Mouse (Mus musculus) left cerebral cortex, adult 2 months (tissue): ENCODE measurements at regions not wholly inside any gene's neighbourhood (a gene's known extent, or its start where the extent isn't known, plus 50 kb on each side); places are given as distances from the start of the nearest gene placed in this dataset.

ENCODE experiments used
- DNase-seq, 2 experiments: peaks; one replicate each; pipeline ENCODE4 v3.0.0; 2021 to 2022; ENCODE audit warnings: low spot score in 2 of 2, mixed read lengths in 1 of 2; ENCODE audit errors: extremely low spot score in 1 of 2
- H3K27ac ChIP-seq: fragments of 200-600 bp; 2 replicates; pipeline ENCODE4 v1.8.1; 2022
- H3K4me3 ChIP-seq: fragments of 200-600 bp; 2 replicates; pipeline ENCODE4 v1.8.1; 2022
- CTCF ChIP-seq: fragments of 200-600 bp; IDR thresholded peaks from 2 replicates; pipeline ENCODE4 v1.8.1; 2022; ENCODE audit warnings: antibody characterized with exemption, mild to moderate bottlenecking, moderate library complexity
- intact Hi-C: fragments of 180-260 bp; cut with DNase I; formaldehyde crosslinking; loops from one replicate; pipeline ENCODE4 v1.15.1; 2025

DNA sequence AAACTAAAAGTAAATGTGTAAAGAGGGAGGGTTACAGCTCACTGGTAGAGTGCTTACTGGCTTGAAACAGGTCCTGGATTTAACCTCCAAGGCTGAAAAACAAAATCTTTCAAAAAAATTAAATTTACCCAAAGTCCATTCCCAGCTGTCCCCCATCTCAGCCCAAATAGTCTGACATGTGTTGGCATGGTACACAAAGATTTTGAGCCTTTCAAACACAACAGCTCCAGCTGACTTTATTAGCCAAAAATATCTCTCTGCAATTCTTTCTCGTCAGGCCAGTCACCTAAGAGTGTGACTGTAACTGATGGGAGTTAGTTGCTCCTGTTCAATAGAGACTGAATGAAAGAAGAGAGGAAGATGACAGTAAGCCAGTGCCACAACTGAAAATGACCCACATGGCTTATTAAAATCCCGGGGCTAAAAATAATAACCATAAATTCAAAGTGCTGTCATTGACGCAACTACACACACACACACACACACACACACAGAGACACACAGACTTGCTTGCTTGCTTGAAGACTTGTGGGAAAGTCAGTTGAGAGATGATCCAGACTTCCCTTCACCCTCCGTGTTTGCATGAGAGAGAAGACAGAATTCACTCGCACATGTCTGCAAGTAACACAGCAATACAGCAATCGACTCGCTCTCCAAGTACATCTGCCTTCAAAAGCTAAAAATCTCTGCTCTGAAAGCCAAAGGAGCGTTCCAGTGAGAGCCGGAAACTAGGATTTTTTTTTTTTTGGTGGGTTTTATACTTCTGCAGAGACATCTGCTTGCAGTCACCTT, 214.1 kb upstream of the Rnd3 start:
- no peak overlapping the region for H3K27ac ChIP-seq
- no peak for DNase-seq
- H3K4me3 ChIP-seq, result no peak overlapping the region
- no peak for TF ChIP-seq CTCF
- intact Hi-C loops, result no loop called here

DNA sequence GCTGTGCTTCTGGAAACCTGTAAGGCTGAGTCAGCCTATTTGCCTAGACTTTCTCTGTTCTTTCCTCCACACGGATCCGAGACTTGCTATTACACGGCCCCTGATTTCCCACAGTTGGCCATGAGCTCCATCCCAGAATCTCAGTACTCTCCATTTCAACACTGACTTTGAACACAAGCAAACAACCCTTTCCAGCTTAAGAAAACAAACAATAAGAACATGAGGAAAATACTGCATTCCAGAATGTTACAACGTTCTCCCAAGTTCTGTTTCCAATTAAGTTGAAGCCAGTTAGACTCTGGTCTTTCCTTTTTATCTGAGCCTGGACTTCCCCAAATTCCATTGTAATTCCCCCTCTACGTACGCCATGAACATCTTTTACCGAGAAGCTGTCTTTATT, 206.4 kb upstream of the Rnd3 start:
- H3K27ac ChIP-seq, result no peak overlapping the region
- DNase-seq, result no peak
- TF ChIP-seq CTCF, result no peak
- intact Hi-C loops, result no loop called here
- H3K4me3 ChIP-seq, result no peak overlapping the region

DNA sequence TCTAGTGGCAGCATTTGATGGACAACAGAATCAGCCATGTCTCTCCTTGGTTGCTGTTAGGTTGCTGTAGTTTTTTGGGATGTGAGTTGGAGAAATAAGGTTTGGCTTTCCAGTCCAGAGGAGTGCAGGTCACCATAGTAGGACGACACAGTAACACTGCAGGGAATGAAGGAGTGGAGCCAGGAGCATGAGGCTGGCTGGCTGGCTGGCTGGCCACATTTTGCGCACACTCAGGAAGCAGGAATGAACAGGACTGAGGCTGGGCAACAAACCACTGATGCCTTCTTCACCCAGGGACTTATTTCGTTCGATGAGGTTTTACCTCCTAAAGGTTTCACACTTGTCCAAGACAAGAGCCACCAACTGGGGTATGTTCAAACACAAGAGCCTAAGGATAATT, 205.9 kb upstream of the Rnd3 start:
- Histone ChIP-seq H3K4me3 (no peak overlapping the region), H3K27ac (no peak overlapping the region)
- intact Hi-C loops, result no loop called here
- TF ChIP-seq CTCF, result no peak
- no peak for DNase-seq

GRCm38 (mm10) chr2:51349614-51350013, 200.7 kb upstream of the Rnd3 start:
- Histone ChIP-seq H3K27ac (no peak overlapping the region), H3K4me3 (no peak overlapping the region)
- intact Hi-C loops, result no loop called here
- TF ChIP-seq CTCF, result no peak
- no peak for DNase-seq

GRCm38 (mm10) chr2:51348774-51349173, 199.9 kb upstream of the Rnd3 start:
- intact Hi-C loops, result no loop called here
- no peak for DNase-seq
- no peak overlapping the region for H3K27ac ChIP-seq
- no peak for TF ChIP-seq CTCF
- H3K4me3 ChIP-seq, result no peak overlapping the region

DNA sequence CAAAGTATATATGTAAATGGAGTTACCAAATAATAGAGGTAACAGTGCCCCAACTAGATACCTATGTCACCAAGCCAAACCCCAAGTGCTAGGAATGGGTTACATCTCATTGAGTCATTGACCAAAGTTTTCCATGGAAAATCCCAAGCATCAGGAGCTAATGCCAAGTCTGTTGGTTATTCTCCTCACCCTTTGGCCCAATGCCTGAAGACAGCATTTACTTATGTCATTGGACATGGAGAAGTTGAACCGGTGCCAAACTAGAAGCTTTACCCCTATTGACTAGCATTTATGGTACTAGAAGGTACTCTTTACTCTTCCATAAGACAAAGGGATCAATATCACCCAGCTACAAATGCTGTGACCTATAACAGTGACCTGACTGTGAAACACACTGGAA, 198.2 kb upstream of the Rnd3 start:
- intact Hi-C loops, result no loop called here
- Histone ChIP-seq H3K4me3 (no peak overlapping the region), H3K27ac (no peak overlapping the region)
- no peak for DNase-seq
- no peak for TF ChIP-seq CTCF

DNA sequence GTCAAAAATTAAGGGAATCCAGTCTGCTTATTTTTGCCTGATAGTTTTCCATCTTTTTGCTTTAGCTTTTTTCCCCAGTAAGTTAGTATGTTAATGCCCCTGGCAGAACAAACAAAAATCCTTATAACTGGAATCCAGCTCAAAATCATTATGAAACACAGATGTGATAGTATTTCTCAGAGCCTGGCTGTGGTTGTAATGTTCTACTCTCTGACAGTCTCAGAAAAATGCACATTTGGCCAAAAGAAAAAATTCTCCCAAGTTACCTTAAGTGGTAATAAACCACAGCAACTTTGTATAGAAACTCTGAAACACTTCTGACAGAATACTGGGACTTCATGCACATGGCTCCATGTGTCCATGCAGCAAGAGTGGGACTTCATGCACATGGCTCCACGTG, 193.5 kb upstream of the Rnd3 start:
- Histone ChIP-seq H3K4me3 (no peak overlapping the region), H3K27ac (no peak overlapping the region)
- TF ChIP-seq CTCF, result no peak
- DNase-seq, result no peak
- intact Hi-C loops, result no loop called here

GRCm38 (mm10) chr2:51334437-51334836, 185.5 kb upstream of the Rnd3 start:
- Histone ChIP-seq H3K27ac (no peak overlapping the region), H3K4me3 (no peak overlapping the region)
- intact Hi-C loops, result no loop called here
- DNase-seq, result no peak
- TF ChIP-seq CTCF, result no peak

DNA sequence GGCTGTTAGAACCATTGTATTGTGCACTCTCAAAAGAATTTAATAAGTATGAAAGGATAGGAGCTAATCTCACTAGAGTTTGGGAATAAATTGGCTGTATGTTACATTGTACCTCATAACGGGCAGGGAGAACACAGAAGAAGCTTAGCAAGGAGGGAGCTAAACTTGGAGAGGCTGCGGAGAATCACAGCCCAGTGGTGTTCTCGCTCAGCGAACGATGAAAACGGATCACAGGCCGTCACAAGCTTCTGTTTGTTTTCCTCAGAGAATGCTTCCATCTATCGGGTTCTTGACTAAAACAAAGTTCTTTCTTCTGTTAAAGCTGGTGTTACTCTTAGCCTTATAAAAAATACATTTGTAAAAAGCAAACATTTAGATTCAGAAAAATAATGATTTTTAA, 178.2 kb upstream of the Rnd3 start:
- DNase-seq, result no peak
- no peak overlapping the region for H3K27ac ChIP-seq
- TF ChIP-seq CTCF, result no peak
- H3K4me3 ChIP-seq, result no peak overlapping the region
- intact Hi-C loops, result no loop called here

- no peak for DNase-seq
- intact Hi-C loops, result no loop called here
- H3K4me3 ChIP-seq, result no peak overlapping the region
- H3K27ac ChIP-seq, result no peak overlapping the region
- no peak for TF ChIP-seq CTCF
Observed at GRCm38 (mm10) chr2:51321676-51322075, 172.8 kb upstream of the Rnd3 start.

DNA sequence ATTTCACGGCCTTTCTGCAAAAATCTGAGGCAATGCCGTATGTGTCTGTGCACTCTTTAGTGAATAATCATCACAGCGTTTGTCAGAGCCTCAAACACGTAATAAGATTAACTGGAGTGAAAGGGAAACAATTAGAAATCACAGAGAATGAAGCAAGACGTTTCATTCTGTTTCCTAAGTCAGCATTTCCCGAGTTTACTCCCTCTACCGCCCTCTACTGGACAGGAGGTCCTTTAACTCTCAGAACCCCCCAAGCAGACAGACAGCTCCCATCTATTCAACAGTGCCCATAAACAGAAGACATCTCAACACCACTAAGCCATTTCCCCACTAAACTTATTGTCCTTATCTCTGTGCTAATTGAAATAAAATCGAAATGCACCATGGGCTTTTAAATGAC, 167.5 kb upstream of the Rnd3 start:
- intact Hi-C loops, result no loop called here
- no peak for DNase-seq
- peak; percentile 12 for TF ChIP-seq CTCF
- H3K4me3 ChIP-seq, result no peak overlapping the region
- no peak overlapping the region for H3K27ac ChIP-seq

DNA sequence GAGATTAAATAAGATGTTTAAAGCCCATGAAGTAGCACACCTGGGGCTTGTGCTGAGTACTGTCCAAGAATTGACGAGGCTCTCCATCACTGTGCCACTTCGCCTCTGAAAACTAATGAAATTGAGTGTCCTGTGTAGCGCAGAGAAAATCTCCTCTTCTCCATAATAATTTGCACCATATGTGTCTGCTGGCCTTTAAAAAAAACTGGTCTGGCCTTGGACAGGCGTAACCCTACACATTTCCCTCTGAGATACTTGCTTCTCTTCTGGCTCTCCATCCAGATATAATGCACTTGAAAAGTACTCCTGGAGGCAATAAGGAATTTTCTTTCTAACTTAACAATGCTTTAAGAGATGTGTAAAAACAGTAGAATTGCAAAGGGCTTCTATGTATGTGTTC, 164.5 kb upstream of the Rnd3 start:
- no peak for TF ChIP-seq CTCF
- no peak overlapping the region for H3K27ac ChIP-seq
- H3K4me3 ChIP-seq, result no peak overlapping the region
- intact Hi-C loops, result no loop called here
- no peak for DNase-seq

DNA sequence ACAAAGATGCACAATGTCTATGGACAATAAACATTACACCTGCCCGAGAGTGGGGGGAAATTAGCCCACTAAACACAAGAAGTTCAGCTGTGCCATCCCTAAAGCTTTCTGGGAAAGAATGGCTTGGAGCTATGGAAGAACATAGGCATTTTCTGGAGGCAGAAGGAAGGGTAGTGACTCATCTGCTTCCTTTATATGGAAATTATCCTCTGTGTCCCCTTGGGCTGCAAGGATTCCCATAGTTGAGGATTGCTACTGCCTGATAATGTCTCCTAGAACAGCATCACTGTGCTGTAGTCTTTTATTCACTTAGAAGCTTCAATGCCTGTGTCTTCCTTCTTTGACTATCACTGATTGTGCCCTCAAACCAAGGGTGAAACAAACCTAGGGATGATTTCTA, 157.3 kb upstream of the Rnd3 start:
- no peak for DNase-seq
- Histone ChIP-seq H3K27ac (no peak overlapping the region), H3K4me3 (no peak overlapping the region)
- no peak for TF ChIP-seq CTCF
- intact Hi-C loops, result no loop called here
